Mouse (Mus musculus) myocyte (in vitro differentiated cells): ENCODE measurements around the gene Nedd9. TPM values are rescaled to one million over a fixed set of nuclear protein-coding genes. Genes with fewer than 3 reads are reported as not detected.

Experiments
- H3K27me3 ChIP-seq: one replicate; pipeline ENCODE4 v1.6.1; 2011; ENCODE audit not compliant: control insufficient read depth, insufficient read depth, insufficient read length
- H3K36me3 ChIP-seq: one replicate; pipeline ENCODE4 v1.6.1; 2011; ENCODE audit not compliant: control insufficient read depth, insufficient read depth
- H3K4me2 ChIP-seq: one replicate; pipeline ENCODE4 v1.6.1; 2011; ENCODE audit warnings: low read depth, control low read depth
- H3K4me3 ChIP-seq: one replicate; pipeline ENCODE4 v1.5.1; 2011; ENCODE audit warnings: mild to moderate bottlenecking, control low read depth, moderate library complexity
- H3K79me2 ChIP-seq: one replicate; pipeline ENCODE4 v1.6.1; 2011; ENCODE audit not compliant: control insufficient read depth, insufficient read depth
- H3ac ChIP-seq: one replicate; pipeline ENCODE4 v1.6.1; 2011; ENCODE audit not compliant: control insufficient read depth, insufficient read length
- CEBPB ChIP-seq: IDR thresholded peaks from 2 replicates; pipeline ENCODE4 v1.6.1; 2011; ENCODE audit warnings: mild to moderate bottlenecking, moderate library complexity; ENCODE audit not compliant: poor library complexity, insufficient read depth, severe bottlenecking
- E2F4 ChIP-seq: IDR thresholded peaks from one replicate; pipeline ENCODE4 v1.6.1; 2011; ENCODE audit warnings: mild to moderate bottlenecking, control low read depth, moderate library complexity; ENCODE audit not compliant: insufficient read depth
- MAX ChIP-seq: IDR thresholded peaks from one replicate; pipeline ENCODE4 v1.6.1; 2011; ENCODE audit warnings: low read depth, mild to moderate bottlenecking, control low read depth
- MYOD1 ChIP-seq, 3 experiments: IDR thresholded peaks; one replicate each; pipeline ENCODE4 v1.6.1; 2011; ENCODE audit warnings: control low read depth in 2 of 3, low read depth in 2 of 3, mild to moderate bottlenecking in 2 of 3, moderate library complexity in 1 of 3; ENCODE audit not compliant: insufficient read length in 2 of 3, control insufficient read depth in 1 of 3
- MYOG ChIP-seq, 3 experiments: IDR thresholded peaks; one replicate each; pipeline ENCODE4 v1.6.1; 2011; ENCODE audit warnings: control low read depth in 2 of 3, low read depth in 2 of 3, mild to moderate bottlenecking in 2 of 3; ENCODE audit not compliant: insufficient read length in 2 of 3, control insufficient read depth in 1 of 3, insufficient read depth in 1 of 3
- POLR2A ChIP-seq: IDR thresholded peaks from one replicate; pipeline ENCODE4 v1.6.1; 2011; ENCODE audit warnings: low read depth, mild to moderate bottlenecking, control low read depth, moderate library complexity; ENCODE audit not compliant: insufficient read length
- POLR2AphosphoS2 ChIP-seq: IDR thresholded peaks from one replicate; pipeline ENCODE4 v1.6.1; 2011; ENCODE audit warnings: low read depth, control low read depth; ENCODE audit not compliant: insufficient read length
- REST ChIP-seq: IDR thresholded peaks from one replicate; pipeline ENCODE4 v1.6.1; 2011; ENCODE audit warnings: mild to moderate bottlenecking, control low read depth, moderate library complexity; ENCODE audit not compliant: insufficient read depth, insufficient read length
- SRF ChIP-seq: IDR thresholded peaks from one replicate; pipeline ENCODE4 v1.6.1; 2011; ENCODE audit warnings: low read depth; ENCODE audit not compliant: control insufficient read depth, insufficient read length
- TCF12 ChIP-seq: IDR thresholded peaks from one replicate; pipeline ENCODE4 v1.6.1; 2011; ENCODE audit warnings: mild to moderate bottlenecking, control low read depth; ENCODE audit not compliant: poor library complexity, insufficient read depth, severe bottlenecking
- TCF3 ChIP-seq: IDR thresholded peaks from one replicate; pipeline ENCODE4 v1.6.1; 2011; ENCODE audit warnings: low read depth, control low read depth; ENCODE audit not compliant: insufficient read length
- USF1 ChIP-seq: IDR thresholded peaks from one replicate; pipeline ENCODE4 v1.6.1; 2011; ENCODE audit warnings: low read depth, mild to moderate bottlenecking, control low read depth, moderate library complexity
- polyA plus RNA-seq: library from polyadenylated mRNA; unstranded; fragments of >200 nt; fragmentation: generic; extraction: Trizol; gene quantifications from one replicate; pipeline ENCODE4 v1.2.1, GENCODE M21; 2012; ENCODE audit warnings: missing spikeins

Gene Nedd9
- polyA plus RNA-seq, 1 experiment = 11.6 TPM

GRCm38 (mm10) chr13:41449211-41449610 lies 38.0 kb downstream of the Nedd9 start:
- Histone ChIP-seq H3K4me2 (no peak overlapping the region), H3K27me3 (no peaks in the 10 kb centered on the region), H3K36me3 (no peaks in the 10 kb centered on the region), H3K79me2 (no peaks in the 10 kb centered on the region), H3ac (no peak overlapping the region), H3K4me3 (no peak overlapping the region)
- TF ChIP-seq POLR2AphosphoS2 (no peak), POLR2A (no peak), MYOG (IDR thresholded peaks at IDR 0.05; ENCODE audit: control insufficient read depth in 1 of 3, insufficient read depth in 1 of 3, insufficient read length in 2 of 3, low read depth in 2 of 3) (no peak), SRF (no peak), TCF12 (no peak), E2F4 (no peak), USF1 (no peak), MAX (no peak), CEBPB (no peak), REST (no peak), TCF3 (no peak), MYOD1 (IDR thresholded peaks at IDR 0.05; ENCODE audit: control insufficient read depth in 1 of 3, insufficient read length in 2 of 3, low read depth in 2 of 3) (no peak)

- Histone ChIP-seq H3K4me3 (no peak overlapping the region), H3K27me3 (no peaks in the 10 kb centered on the region)
- TF ChIP-seq REST = no peak
- TF ChIP-seq CEBPB = no peak
- TF ChIP-seq USF1 = no peak
- TF ChIP-seq MAX = no peak
- no peak for TF ChIP-seq E2F4
- TF ChIP-seq MYOG (IDR thresholded peaks at IDR 0.05; ENCODE audit: control insufficient read depth in 1 of 3, insufficient read depth in 1 of 3, insufficient read length in 2 of 3, low read depth in 2 of 3) = no peak
- TF ChIP-seq TCF3 = no peak
- TF ChIP-seq SRF = no peak
- no peak for TF ChIP-seq MYOD1 (IDR thresholded peaks at IDR 0.05; ENCODE audit: control insufficient read depth in 1 of 3, insufficient read length in 2 of 3, low read depth in 2 of 3)
- no peak for TF ChIP-seq TCF12
- TF ChIP-seq POLR2AphosphoS2 = no peak
- no peak for TF ChIP-seq POLR2A
Observed at GRCm38 (mm10) chr13:41447209-41447608, 40.0 kb downstream of the Nedd9 start.

GRCm38 (mm10) chr13:41446591-41446990 lies 40.6 kb downstream of the Nedd9 start:
- no peak for TF ChIP-seq TCF12
- no peak for TF ChIP-seq REST
- no peak for TF ChIP-seq MAX
- TF ChIP-seq MYOG (IDR thresholded peaks at IDR 0.05; ENCODE audit: control insufficient read depth in 1 of 3, insufficient read depth in 1 of 3, insufficient read length in 2 of 3, low read depth in 2 of 3) = no peak
- no peak for TF ChIP-seq USF1
- TF ChIP-seq CEBPB = no peak
- no peak for TF ChIP-seq E2F4
- TF ChIP-seq SRF = no peak
- TF ChIP-seq POLR2A = no peak
- TF ChIP-seq TCF3 = no peak
- TF ChIP-seq MYOD1 (IDR thresholded peaks at IDR 0.05; ENCODE audit: control insufficient read depth in 1 of 3, insufficient read length in 2 of 3, low read depth in 2 of 3) = no peak
- TF ChIP-seq POLR2AphosphoS2 = no peak
- H3K79me2 ChIP-seq = no peaks in the 10 kb centered on the region
- H3K4me2 ChIP-seq = no peak overlapping the region
- H3ac ChIP-seq = no peak overlapping the region
- no peaks in the 10 kb centered on the region for H3K36me3 ChIP-seq
- no peak overlapping the region for H3K4me3 ChIP-seq
- H3K27me3 ChIP-seq = no peaks in the 10 kb centered on the region

More at GRCm38 (mm10) chr13:41447209-41447608, 40.0 kb downstream of the Nedd9 start:
- H3K79me2 ChIP-seq = no peaks in the 10 kb centered on the region
- H3K36me3 ChIP-seq = no peaks in the 10 kb centered on the region
- H3ac ChIP-seq = no peak overlapping the region
- no peak overlapping the region for H3K4me2 ChIP-seq

- Histone ChIP-seq H3K4me2 (peak overlapping the region; percentile 31), H3ac (no peak overlapping the region), H3K27me3 (no peaks in the 10 kb centered on the region), H3K36me3 (no peaks in the 10 kb centered on the region), H3K79me2 (no peaks in the 10 kb centered on the region), H3K4me3 (no peak overlapping the region)
- TF ChIP-seq MYOG (IDR thresholded peaks at IDR 0.05; ENCODE audit: control insufficient read depth in 1 of 3, insufficient read depth in 1 of 3, insufficient read length in 2 of 3, low read depth in 2 of 3) (no peak), TCF12 (no peak), TCF3 (no peak), POLR2AphosphoS2 (no peak), E2F4 (no peak), SRF (no peak), POLR2A (no peak), MYOD1 (IDR thresholded peaks at IDR 0.05; ENCODE audit: control insufficient read depth in 1 of 3, insufficient read length in 2 of 3, low read depth in 2 of 3) (no peak), USF1 (no peak), CEBPB (no peak), MAX (no peak), REST (no peak)
Observed at GRCm38 (mm10) chr13:41445067-41445808, 41.9 kb downstream of the Nedd9 start.
